Mouse (Mus musculus) stomach, postnatal 0 days (tissue): ENCODE results near the gene Adcy1.
A peak's percentile ranks its signal among the peaks of the same experiment; 100 is the strongest.

ENCODE experiments used
- CTCF ChIP-seq: IDR thresholded peaks from 2 replicates; pipeline ENCODE4 v1.5.1; 2016; ENCODE audit warnings: antibody characterized with exemption, low read depth, mild to moderate bottlenecking, moderate library complexity
- EP300 ChIP-seq: optimal IDR thresholded peaks from 2 replicates; pipeline ENCODE3; 2016; ENCODE audit warnings: antibody characterized with exemption

- TF ChIP-seq CTCF (peak; percentile 20; the same call in 1 of the 2 replicates), EP300 (no peak)
Observed at GRCm38 (mm10) chr11:7182409-7183042, 119.2 kb downstream of the Adcy1 start.
